Mouse (Mus musculus) Patski (cell line): ENCODE measurements around the gene Mmaa. TPM values are rescaled to one million over a fixed set of nuclear protein-coding genes. Genes with fewer than 3 reads are reported as not detected.

Source experiments
- ATAC-seq: fragments of 100-300 bp; one replicate; pipeline ENCODE4 v1.8.0; 2021
- CTCF ChIA-PET: fragments of 350-600 bp; sonication (Branson Sonifier 250); formaldehyde crosslinking; loops from one replicate; lab custom pipeline; 2022; ENCODE audit warnings: inconsistent platforms; lab: Charles Lee
- POLR2A ChIA-PET: fragments of 350-600 bp; sonication (Branson Sonifier 250); formaldehyde crosslinking; loops from one replicate; lab custom pipeline; 2022; ENCODE audit warnings: antibody characterized with exemption, inconsistent platforms; lab: Charles Lee
- DNase-seq: peaks from one replicate; pipeline ENCODE4 v3.0.0-alpha.2; 2011; ENCODE audit warnings: low read depth, low spot score
- H3K27me3 ChIP-seq: fragments of 371-371 bp; one replicate; pipeline ENCODE4 v1.5.1; 2021
- CTCF ChIP-seq: fragments of 100-300 bp; IDR thresholded peaks from one replicate; pipeline ENCODE4 v1.5.1; 2021
- in situ Hi-C: fragments of 300-500 bp; cut with MboI; formaldehyde crosslinking; loops from 3 replicates; pipeline ENCODE4 v1.11.1; 2018; ENCODE audit warnings: low pct_unique_long_range_greater_than_20kb, mixed read lengths
- polyA plus RNA-seq: library from polyadenylated mRNA; unstranded; gene quantifications from one replicate; pipeline ENCODE4 v1.2.3, GENCODE M21; 2021

The Mmaa gene
- polyA plus RNA-seq: 12.5 TPM

DNA sequence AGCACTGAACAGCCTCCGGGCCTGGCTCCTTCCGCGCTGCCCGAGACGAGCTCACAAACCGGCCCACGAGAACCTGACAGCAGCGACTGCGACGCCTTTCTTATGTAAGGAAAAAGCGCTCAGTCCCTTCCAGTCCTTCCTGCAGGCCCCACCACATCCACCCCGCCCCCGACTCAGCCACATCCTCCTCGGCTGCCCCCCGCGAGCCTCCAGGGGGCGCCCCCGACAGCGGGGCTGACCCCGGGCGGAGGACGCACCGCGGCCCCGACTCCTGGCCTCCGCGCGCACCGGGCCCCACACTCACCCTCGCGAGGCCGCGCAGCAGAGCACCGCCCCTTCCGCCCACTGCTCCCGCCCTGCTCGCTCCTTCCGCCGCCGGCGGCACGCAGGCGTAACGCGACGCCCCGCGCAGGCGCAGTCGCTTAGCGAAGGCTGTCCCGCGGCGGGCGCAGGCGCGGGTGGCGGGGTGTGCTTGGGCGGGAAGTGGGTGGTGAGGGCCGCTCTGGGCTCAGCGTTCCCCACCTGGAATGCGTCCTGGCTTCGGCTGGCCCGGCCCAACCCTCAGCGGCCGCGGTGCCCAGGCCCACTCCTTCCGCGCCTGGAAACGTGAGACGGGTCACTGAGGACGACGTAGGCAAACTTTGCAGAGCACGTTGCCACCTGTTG lies at the start of gene Mmaa:
Gene Mmaa, minus strand, starts transcription at position 328 of the 666 bp plus-strand sequence.
- POLR2A ChIA-PET: no interaction called here
- no peaks in the 10 kb centered on the region for H3K27me3 ChIP-seq
- DNase-seq: peak; percentile 59
- ATAC-seq: peak; percentile 87
- CTCF ChIA-PET: interaction anchor here (0.7 to 8.0 kb wide), 2 partner anchors 258 to 290 kb away, joined by 3 to 56 read pairs; no protein-coding TSS in a partner anchor
- peak; percentile 100 for TF ChIP-seq CTCF
- in situ Hi-C loops: loop anchor here (5.0 to 25.0 kb wide), 4 partner anchors 77 to 1057 kb away; partner anchors contain the start of genes Lsm6 and Zfp827

DNA sequence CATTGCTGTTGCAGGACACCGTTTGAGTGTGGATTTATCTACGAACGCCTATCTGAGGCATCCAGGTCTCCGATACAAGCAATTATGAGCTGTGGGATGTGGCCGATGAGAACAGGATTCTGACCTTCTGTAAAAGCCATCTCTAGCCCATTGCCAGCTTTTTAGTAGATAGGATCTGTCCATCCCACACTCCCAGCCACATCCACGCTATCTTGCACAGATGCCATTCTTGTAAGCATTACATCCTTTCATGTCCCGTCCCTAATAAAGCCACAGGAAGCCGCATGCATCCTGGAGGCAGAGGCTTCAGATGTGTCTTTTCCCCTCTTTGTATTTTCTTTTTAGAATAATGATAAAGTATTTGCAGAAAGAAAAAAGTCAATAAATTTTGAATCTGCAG lies 46.5 kb upstream of the Mmaa start:
- no peak for DNase-seq

DNA sequence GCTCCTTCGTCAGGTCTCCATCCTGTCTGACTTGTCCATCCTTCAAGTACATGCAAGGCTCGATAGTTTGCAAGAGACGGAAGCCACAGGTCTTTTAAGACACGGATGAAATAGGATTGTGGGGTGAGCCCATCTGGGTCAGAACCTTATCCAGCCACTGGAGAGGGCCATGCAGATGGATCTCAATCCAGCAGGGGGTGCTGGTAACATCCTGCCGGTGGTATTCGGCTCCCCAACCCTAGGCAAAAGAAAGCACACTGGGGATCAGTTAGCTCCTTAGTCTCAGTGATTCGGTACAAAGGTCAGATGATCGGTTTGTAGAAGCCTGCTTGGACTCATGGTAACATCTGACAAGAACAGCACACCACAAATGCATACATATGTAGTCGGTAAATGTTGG lies 44.8 kb upstream of the Mmaa start:
- DNase-seq: no peak
- ChIA-PET CTCF (interaction anchor here (1.2 kb wide), 1 partner anchor 11 kb away, joined by 4 read pairs; no protein-coding TSS in a partner anchor), POLR2A (no interaction called here)
- TF ChIP-seq CTCF: no peak
- no peaks in the 10 kb centered on the region for H3K27me3 ChIP-seq
- no peak for ATAC-seq
- in situ Hi-C loops: loop anchor here (10.0 kb wide), 1 partner anchor 245 kb away; no protein-coding TSS in a partner anchor

More for the DNA sequence above, 46.5 kb upstream of the Mmaa start:
- in situ Hi-C loops: no loop called here
- POLR2A ChIA-PET: no interaction called here
- H3K27me3 ChIP-seq: no peaks in the 10 kb centered on the region
- no peak for TF ChIP-seq CTCF
- CTCF ChIA-PET: interaction anchor here (1.8 kb wide), 1 partner anchor 11 kb away, joined by 4 read pairs; no protein-coding TSS in a partner anchor
- ATAC-seq: no peak

DNA sequence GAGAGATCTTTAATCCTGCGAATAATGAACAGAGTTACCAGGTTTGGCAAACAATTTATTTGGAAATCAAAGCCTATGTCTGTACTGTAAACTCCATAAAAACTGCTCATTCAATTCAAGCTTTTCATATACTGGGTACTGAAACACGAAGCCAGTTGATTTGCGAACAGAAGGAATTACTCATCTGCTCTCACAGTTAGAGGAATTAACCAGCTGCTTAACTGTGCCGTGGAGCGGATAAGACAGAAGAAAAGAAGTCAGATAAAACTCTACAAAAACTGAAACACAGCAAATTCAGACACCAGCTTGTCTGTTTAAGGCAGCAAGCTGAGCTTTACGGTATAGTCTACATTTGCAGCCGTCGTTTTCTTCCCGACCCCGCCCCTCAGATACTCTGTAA lies 43.9 kb upstream of the Mmaa start:
- in situ Hi-C loops: loop anchor here (10.0 kb wide), 1 partner anchor 246 kb away; no protein-coding TSS in a partner anchor
- no peak for TF ChIP-seq CTCF
- no peak for DNase-seq
- ATAC-seq: no peak
- POLR2A ChIA-PET: no interaction called here
- no peaks in the 10 kb centered on the region for H3K27me3 ChIP-seq
- CTCF ChIA-PET: no interaction called here

DNA sequence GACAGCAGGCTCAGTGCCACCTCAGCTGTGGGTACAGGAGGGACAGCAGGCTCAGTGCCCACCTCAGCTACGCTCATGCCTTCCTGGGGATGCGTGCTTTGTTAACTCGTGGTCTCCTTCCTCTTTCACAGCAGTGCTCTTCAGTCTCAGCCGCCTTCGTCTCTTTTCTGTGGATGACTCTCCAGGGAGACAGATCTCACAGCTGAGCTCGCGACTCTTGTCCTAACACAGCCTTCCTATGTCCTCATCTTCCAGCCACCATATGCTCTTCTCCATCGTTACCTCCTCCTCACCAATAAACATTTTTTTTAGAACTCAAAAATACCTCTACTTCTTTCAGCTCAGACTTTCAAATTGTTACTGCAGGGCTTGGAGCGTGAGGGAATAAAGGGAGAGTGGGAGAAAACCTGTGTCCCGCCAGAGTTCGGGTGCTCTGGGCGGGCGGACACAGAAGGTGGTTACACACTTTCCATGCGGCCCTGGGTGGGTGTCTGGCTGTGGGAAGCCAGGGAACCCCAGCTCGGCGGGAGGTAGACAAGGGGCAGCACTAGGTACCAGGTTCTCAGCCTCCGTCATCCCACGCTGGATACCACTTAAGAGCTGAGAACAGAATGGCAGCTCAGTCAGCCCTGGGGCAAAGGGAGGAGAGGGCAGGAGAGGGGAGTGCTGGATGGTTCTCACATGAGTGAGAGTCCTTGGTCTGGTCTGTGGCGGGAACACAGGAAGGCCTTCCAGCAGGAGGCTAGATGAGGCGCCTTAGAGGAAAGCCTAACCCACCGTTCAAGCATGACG lies 37.6 kb upstream of the Mmaa start:
- no peaks in the 10 kb centered on the region for H3K27me3 ChIP-seq
- ATAC-seq: no peak
- in situ Hi-C loops: loop anchor here (10.0 kb wide), 1 partner anchor 252 kb away; no protein-coding TSS in a partner anchor
- no peak for TF ChIP-seq CTCF
- ChIA-PET CTCF (interaction anchor here (1.0 to 1.2 kb wide), 2 partner anchors 34 kb away, joined by 3 to 4 read pairs; no protein-coding TSS in a partner anchor), POLR2A (no interaction called here)
- no peak for DNase-seq

DNA sequence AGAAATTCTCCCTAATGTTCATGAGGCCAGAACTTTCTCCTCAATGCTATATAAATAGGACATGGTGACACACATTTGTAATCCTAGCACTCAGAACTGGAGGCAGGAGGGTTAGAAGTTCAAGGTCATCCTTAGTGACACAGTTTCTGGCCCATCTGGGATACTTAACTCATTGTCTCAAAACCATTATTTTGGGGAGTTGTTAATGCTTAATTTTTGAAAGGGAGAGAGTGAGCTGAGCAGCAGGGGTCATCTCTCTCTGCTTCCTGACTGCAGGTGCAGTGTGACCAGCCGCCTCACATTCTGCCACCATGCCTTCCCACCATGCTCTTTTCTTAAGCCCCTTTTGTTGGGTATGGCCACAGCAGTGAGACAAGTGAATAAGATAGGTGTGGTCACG lies 36.8 kb upstream of the Mmaa start:
- ChIA-PET POLR2A (no interaction called here), CTCF (interaction anchor here (1.2 kb wide), 1 partner anchor 33 kb away, joined by 4 read pairs; no protein-coding TSS in a partner anchor)
- in situ Hi-C loops: loop anchor here (10.0 kb wide), 1 partner anchor 253 kb away; no protein-coding TSS in a partner anchor
- no peaks in the 10 kb centered on the region for H3K27me3 ChIP-seq
- ATAC-seq: no peak
- TF ChIP-seq CTCF: no peak
- DNase-seq: no peak

DNA sequence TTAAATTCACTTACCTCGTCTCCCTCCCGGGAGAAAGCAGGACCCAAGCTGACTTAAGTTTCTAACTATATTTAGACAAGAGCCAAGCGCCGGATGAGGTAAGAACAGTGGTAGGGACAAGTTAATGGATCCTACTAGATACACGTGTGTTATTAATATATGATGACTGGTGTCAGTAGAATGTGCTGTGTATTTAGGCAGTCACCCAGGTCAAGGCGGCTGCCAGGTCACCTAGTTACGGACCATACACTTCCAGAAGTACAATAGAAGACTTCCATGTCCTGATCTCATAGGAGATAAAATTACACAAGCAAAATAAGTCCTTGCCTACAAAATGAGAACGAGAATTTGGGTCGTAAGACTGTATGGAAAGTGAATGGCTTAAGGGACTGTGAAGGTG lies 36.3 kb upstream of the Mmaa start:
- ATAC-seq: no peak
- ChIA-PET CTCF (interaction anchor here (1.2 kb wide), 1 partner anchor 32 kb away, joined by 4 read pairs; no protein-coding TSS in a partner anchor), POLR2A (no interaction called here)
- in situ Hi-C loops: loop anchor here (10.0 kb wide), 1 partner anchor 254 kb away; no protein-coding TSS in a partner anchor
- no peak for TF ChIP-seq CTCF
- no peaks in the 10 kb centered on the region for H3K27me3 ChIP-seq
- no peak for DNase-seq

DNA sequence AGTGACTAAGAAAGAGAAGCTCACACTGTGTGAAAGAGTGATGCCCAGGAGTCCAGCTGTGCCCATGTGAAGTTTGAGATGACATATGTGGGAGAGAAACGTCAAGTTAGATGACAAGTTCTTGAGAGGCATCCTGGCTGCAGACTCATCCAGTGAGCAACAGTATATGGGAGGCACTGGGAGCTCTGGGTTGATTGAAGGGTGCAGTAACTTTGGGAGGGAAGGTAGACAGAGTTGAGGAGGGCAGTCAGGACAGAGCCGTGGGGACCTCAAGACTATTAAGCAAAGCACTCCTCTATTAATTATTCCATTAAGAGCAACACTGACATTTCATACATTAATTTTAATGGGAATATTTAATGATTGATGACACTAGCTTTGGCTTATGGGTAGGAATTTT lies 35.0 kb upstream of the Mmaa start:
- DNase-seq (no peak), ATAC-seq (no peak)
- H3K27me3 ChIP-seq: no peaks in the 10 kb centered on the region
- in situ Hi-C loops: loop anchor here (10.0 kb wide), 1 partner anchor 255 kb away; no protein-coding TSS in a partner anchor
- TF ChIP-seq CTCF: no peak
- ChIA-PET POLR2A (no interaction called here), CTCF (no interaction called here)

DNA sequence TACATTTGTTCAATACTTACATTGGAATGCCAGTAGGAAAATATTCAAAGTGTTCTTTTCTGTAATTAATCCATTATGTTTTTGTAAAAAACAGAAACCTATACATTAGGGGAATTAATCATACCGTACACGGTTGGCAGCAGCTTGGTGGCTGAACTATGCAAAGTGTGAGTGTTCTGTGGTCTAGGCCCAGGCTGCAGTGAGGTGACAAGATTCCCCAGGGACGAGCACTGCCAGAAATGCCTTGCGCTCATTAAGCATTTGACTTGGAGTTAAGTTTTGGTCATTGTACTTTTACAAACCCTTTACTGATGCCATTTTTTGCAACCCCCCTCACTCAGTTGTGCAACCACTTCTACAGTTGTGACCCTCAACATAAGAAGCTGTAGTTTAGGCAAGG lies 34.4 kb upstream of the Mmaa start:
- ChIA-PET CTCF (interaction anchor here (0.9 kb wide), 1 partner anchor 31 kb away, joined by 3 read pairs; no protein-coding TSS in a partner anchor), POLR2A (no interaction called here)
- ATAC-seq: no peak
- TF ChIP-seq CTCF: no peak
- DNase-seq: no peak
- H3K27me3 ChIP-seq: no peaks in the 10 kb centered on the region
- in situ Hi-C loops: no loop called here

DNA sequence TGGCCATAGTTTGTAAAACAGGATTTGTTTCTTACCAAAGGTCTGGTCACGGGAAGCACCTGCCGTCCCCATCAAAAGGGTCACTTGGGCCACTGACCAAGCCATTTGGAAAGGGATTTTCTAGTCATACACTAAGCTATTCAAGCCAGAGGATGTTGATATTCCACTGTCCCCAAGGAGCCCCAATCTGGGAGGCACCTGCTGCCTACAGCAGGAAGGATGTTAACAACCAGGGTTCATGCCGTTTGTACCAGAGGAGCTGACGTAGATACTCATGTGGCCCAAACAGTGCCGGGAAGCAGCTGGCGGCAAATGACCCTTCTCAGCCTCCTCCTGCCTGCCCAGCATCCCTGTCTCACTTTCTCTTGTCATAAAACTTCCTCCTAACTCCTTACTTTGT lies 30.8 kb upstream of the Mmaa start:
- ChIA-PET CTCF (no interaction called here), POLR2A (no interaction called here)
- in situ Hi-C loops: no loop called here
- ATAC-seq: no peak
- H3K27me3 ChIP-seq: no peaks in the 10 kb centered on the region
- no peak for DNase-seq
- no peak for TF ChIP-seq CTCF
